Mouse (Mus musculus) ES-Bruce4 (cell line): ENCODE measurements around the gene Sema5b. TPM values are rescaled to one million over a fixed set of nuclear protein-coding genes. Genes with fewer than 3 reads are reported as not detected.

Experiments
- H3K27ac ChIP-seq: 2 replicates; pipeline ENCODE4 v1.5.1; 2012; ENCODE audit warnings: low read length, inconsistent platforms; ENCODE audit not compliant: insufficient read depth
- H3K27me3 ChIP-seq: 2 replicates; pipeline ENCODE4 v1.6.1; 2012; ENCODE audit warnings: mild to moderate bottlenecking, low read length, inconsistent platforms; ENCODE audit not compliant: control insufficient read depth, poor library complexity, insufficient read depth, severe bottlenecking
- H3K36me3 ChIP-seq: 2 replicates; pipeline ENCODE4 v1.6.1; 2012; ENCODE audit warnings: inconsistent platforms, mild to moderate bottlenecking, low read length, moderate library complexity; ENCODE audit not compliant: control insufficient read depth, poor library complexity, insufficient read depth, severe bottlenecking
- H3K4me1 ChIP-seq: one replicate; pipeline ENCODE4 v1.8.1; 2011; ENCODE audit warnings: low read length; ENCODE audit not compliant: control insufficient read depth, insufficient read depth
- H3K4me3 ChIP-seq: 2 replicates; pipeline ENCODE4 v1.5.1; 2011; ENCODE audit warnings: low read depth, mild to moderate bottlenecking, low read length
- H3K9ac ChIP-seq: 2 replicates; pipeline ENCODE4 v1.6.1; 2012; ENCODE audit warnings: low read depth, mild to moderate bottlenecking, inconsistent platforms; ENCODE audit not compliant: poor library complexity, severe bottlenecking
- H3K9me3 ChIP-seq: replicated peaks from 2 replicates; pipeline ENCODE4 v1.6.1; 2012; ENCODE audit warnings: mild to moderate bottlenecking, low read length, inconsistent platforms; ENCODE audit not compliant: control insufficient read depth, poor library complexity, insufficient read depth, severe bottlenecking
- CTCF ChIP-seq: IDR thresholded peaks from one replicate; pipeline ENCODE4 v1.8.1; 2011; ENCODE audit warnings: low read depth, low read length
- EP300 ChIP-seq: IDR thresholded peaks from 2 replicates; pipeline ENCODE4 v1.6.1; 2011; ENCODE audit warnings: low read depth, low read length; ENCODE audit not compliant: insufficient read depth
- POLR2A ChIP-seq: IDR thresholded peaks from one replicate; pipeline ENCODE4 v1.8.1; 2011; ENCODE audit warnings: low read length; ENCODE audit not compliant: insufficient read depth
- polyA plus RNA-seq: library from polyadenylated mRNA; stranded (reverse); fragments of >200 nt; gene quantifications from 2 replicates; pipeline ENCODE4 v1.2.4, GENCODE M21; 2011; ENCODE audit warnings: low read depth; ENCODE audit not compliant: missing spikeins, insufficient read depth, insufficient read length

Sema5b gene
- polyA plus RNA-seq, 1 experiment, result 1.6 TPM

GRCm38 (mm10) chr16:35587046-35587779, 46.3 kb downstream of the Sema5b start:
- 0 out of 2 replicates have a peak, but pooled peaks cover 3% of the 10 kb centered on the region for H3K9me3 ChIP-seq
- H3K4me3 ChIP-seq, result peak overlapping the region; percentile 27
- peaks cover 9% of the 10 kb centered on the region for H3K4me1 ChIP-seq
- H3K27ac ChIP-seq, result peak overlapping the region; percentile 44
- H3K36me3 ChIP-seq, result no peaks in the 10 kb centered on the region
- H3K27me3 ChIP-seq, result no peaks in the 10 kb centered on the region
- peak overlapping the region; percentile 52 for H3K9ac ChIP-seq
- no peak for TF ChIP-seq EP300
- TF ChIP-seq CTCF, result no peak
- TF ChIP-seq POLR2A, result no peak

- Histone ChIP-seq H3K4me3 (peak overlapping the region; percentile 27), H3K9ac (peak overlapping the region; percentile 52), H3K27me3 (no peaks in the 10 kb centered on the region), H3K27ac (peak overlapping the region; percentile 44), H3K9me3 (0 out of 2 replicates have a peak, but pooled peaks cover 3% of the 10 kb centered on the region), H3K36me3 (no peaks in the 10 kb centered on the region), H3K4me1 (peaks cover 9% of the 10 kb centered on the region)
- TF ChIP-seq EP300 (peak; percentile 80), POLR2A (no peak), CTCF (no peak)
Measured at GRCm38 (mm10) chr16:35587866-35588465, 47.0 kb downstream of the Sema5b start.

- H3K9ac ChIP-seq, result peak overlapping the region; percentile 26; the same call in 1 of the 2 replicates
- H3K9me3 ChIP-seq, result 0 out of 2 replicates have a peak, but pooled peaks cover 7% of the 10 kb centered on the region
- peaks cover 9% of the 10 kb centered on the region for H3K4me1 ChIP-seq
- H3K36me3 ChIP-seq, result no peaks in the 10 kb centered on the region
- no peaks in the 10 kb centered on the region for H3K27me3 ChIP-seq
- no peak for TF ChIP-seq CTCF
- no peak for TF ChIP-seq POLR2A
- TF ChIP-seq EP300, result 0 out of 2 replicates have a peak, but pooled peaks have one; percentile 32
- H3K27ac ChIP-seq, result peak overlapping the region; percentile 45
- no peak overlapping the region for H3K4me3 ChIP-seq
Measured at GRCm38 (mm10) chr16:35588731-35589151, 47.8 kb downstream of the Sema5b start.

GRCm38 (mm10) chr16:35591756-35592155, 50.8 kb downstream of the Sema5b start:
- Histone ChIP-seq H3K27ac (no peak overlapping the region), H3K36me3 (no peaks in the 10 kb centered on the region), H3K9ac (no peak overlapping the region), H3K9me3 (0 out of 2 replicates have a peak, but pooled peaks cover 7% of the 10 kb centered on the region), H3K4me1 (peaks cover 2% of the 10 kb centered on the region), H3K4me3 (no peak overlapping the region), H3K27me3 (no peaks in the 10 kb centered on the region)
- TF ChIP-seq CTCF (no peak), EP300 (no peak), POLR2A (no peak)

DNA sequence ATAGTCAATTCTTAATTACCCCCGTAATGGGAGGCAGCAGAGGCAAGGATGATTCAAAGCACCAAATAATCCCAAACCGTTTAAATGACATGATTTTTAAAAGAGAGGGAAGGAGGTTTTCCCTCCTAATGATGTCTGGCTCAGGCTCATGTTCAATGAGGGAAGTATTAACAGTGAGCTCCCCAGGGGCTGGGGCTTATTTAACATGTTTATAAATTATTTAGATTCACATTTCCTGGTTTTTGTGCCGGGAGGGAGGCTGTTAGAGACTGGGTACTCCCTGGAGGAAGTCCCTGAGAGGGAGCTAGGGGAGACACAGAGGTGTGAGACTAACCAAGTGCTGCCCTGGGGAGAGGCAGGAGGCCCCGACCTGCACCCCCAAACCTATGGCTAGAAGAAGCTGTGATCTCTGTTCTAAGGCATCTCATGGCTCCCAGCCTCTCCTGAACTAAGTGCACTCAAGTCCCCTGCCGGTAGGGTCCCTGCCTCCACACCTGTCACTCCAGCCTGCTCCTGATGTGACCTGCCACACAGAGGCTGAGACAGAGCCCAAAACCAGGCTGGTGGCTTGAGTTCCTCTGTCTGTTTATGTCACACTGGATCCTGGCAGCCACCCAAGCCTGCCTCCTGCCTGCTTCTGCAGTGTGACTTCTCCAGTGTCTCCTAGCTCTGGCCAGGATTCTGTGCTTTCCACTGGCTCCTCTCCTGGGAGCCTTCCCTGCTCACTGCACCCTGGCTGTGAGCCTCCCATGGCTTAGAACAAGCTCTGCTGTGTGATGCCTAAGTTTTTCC, 51.5 kb downstream of the Sema5b start:
- H3K9me3 ChIP-seq, result 0 out of 2 replicates have a peak, but pooled peaks cover 7% of the 10 kb centered on the region
- TF ChIP-seq CTCF (no peak), EP300 (no peak)
- H3K27me3 ChIP-seq, result no peaks in the 10 kb centered on the region
- no peaks in the 10 kb centered on the region for H3K36me3 ChIP-seq
- H3K9ac ChIP-seq, result no peak overlapping the region
- H3K4me1 ChIP-seq, result no peaks in the 10 kb centered on the region
- no peak overlapping the region for H3K4me3 ChIP-seq
- H3K27ac ChIP-seq, result no peak overlapping the region
